Mouse (Mus musculus) mouse trophoblast stem cell (cell line): ENCODE results near the gene Vps35l.

ENCODE experiments used
- in situ Hi-C, 2 experiments: fragments of 300-500 bp; cut with MseI, MboI; formaldehyde crosslinking; loops; 2 replicates in 1 of 2; 3 replicates in 1 of 2; pipeline ENCODE4 v1.15.1; 2025

Vps35l gene

GRCm38 (mm10) chr7:118817741-118818140 lies 77.7 kb downstream of the Vps35l start:
- in situ Hi-C loops, result no loop called here

GRCm38 (mm10) chr7:118819666-118820065 lies 79.6 kb downstream of the Vps35l start:
- in situ Hi-C loops, result no loop called here

- in situ Hi-C loops, result no loop called here
Observed at GRCm38 (mm10) chr7:118821356-118821755, 81.3 kb downstream of the Vps35l start.

GRCm38 (mm10) chr7:118821887-118822556 lies 82.0 kb downstream of the Vps35l start:
- in situ Hi-C loops, result no loop called here

- in situ Hi-C loops, result no loop called here
Observed at GRCm38 (mm10) chr7:118824451-118824850, 84.4 kb downstream of the Vps35l start.

- in situ Hi-C loops, result no loop called here
Observed at GRCm38 (mm10) chr7:118827975-118828416, 88.0 kb downstream of the Vps35l start.

- in situ Hi-C loops, result no loop called here
Observed at GRCm38 (mm10) chr7:118837901-118838300, 97.9 kb downstream of the Vps35l start.

- in situ Hi-C loops, result loop anchor here in 1 of 2 experiments (10.0 kb wide), 1 partner anchor 154 kb away; the partner anchor contains the start of gene Gprc5b
Observed at GRCm38 (mm10) chr7:118841030-118841745, 101.2 kb downstream of the Vps35l start.

GRCm38 (mm10) chr7:118841796-118842195 lies 101.8 kb downstream of the Vps35l start:
- in situ Hi-C loops, result loop anchor here in 1 of 2 experiments (10.0 kb wide), 1 partner anchor 153 kb away; the partner anchor contains the start of gene Gprc5b

- in situ Hi-C loops, result loop anchor here in 1 of 2 experiments (10.0 kb wide), 1 partner anchor 152 kb away; the partner anchor contains the start of gene Gprc5b
Observed at GRCm38 (mm10) chr7:118842938-118843337, 102.9 kb downstream of the Vps35l start.

- in situ Hi-C loops, result loop anchor here in 1 of 2 experiments (10.0 kb wide), 1 partner anchor 150 kb away; the partner anchor contains the start of gene Gprc5b
Observed at GRCm38 (mm10) chr7:118845141-118845540, 105.1 kb downstream of the Vps35l start.

- in situ Hi-C loops, result loop anchor here in 1 of 2 experiments (10.0 kb wide), 1 partner anchor 148 kb away; the partner anchor contains the start of gene Gprc5b
Observed at GRCm38 (mm10) chr7:118846329-118846728, 106.3 kb downstream of the Vps35l start.

GRCm38 (mm10) chr7:118848796-118849195 lies 108.8 kb downstream of the Vps35l start:
- in situ Hi-C loops, result loop anchor here in 1 of 2 experiments (10.0 kb wide), 1 partner anchor 146 kb away; the partner anchor contains the start of gene Gprc5b

GRCm38 (mm10) chr7:118849543-118850250 lies 109.7 kb downstream of the Vps35l start:
- in situ Hi-C loops, result loop anchor here in 1 of 2 experiments (10.0 kb wide), 1 partner anchor 145 kb away; the partner anchor contains the start of gene Gprc5b

GRCm38 (mm10) chr7:118850676-118851290 lies 110.8 kb downstream of the Vps35l start:
- in situ Hi-C loops, result no loop called here

- in situ Hi-C loops, result no loop called here
Observed at GRCm38 (mm10) chr7:118851571-118851970, 111.5 kb downstream of the Vps35l start.

GRCm38 (mm10) chr7:118852611-118853010 lies 112.6 kb downstream of the Vps35l start:
- in situ Hi-C loops, result no loop called here

- in situ Hi-C loops, result no loop called here
Observed at GRCm38 (mm10) chr7:118854606-118855005, 114.6 kb downstream of the Vps35l start.

GRCm38 (mm10) chr7:118855171-118855876 lies 115.3 kb downstream of the Vps35l start, which contains the start of gene Iqck:
Gene Iqck (plus strand): TSS chr7:118855752.
- in situ Hi-C loops, result no loop called here

- in situ Hi-C loops, result no loop called here
Observed at GRCm38 (mm10) chr7:118855877-118856304, 115.9 kb downstream of the Vps35l start, which contains the start of gene Knop1. Gene Knop1 (minus strand): TSS chr7:118856254.
